Mouse (Mus musculus) bone marrow macrophage, adult 2 months (primary cell): ENCODE data around the gene Bach2.

Source experiments
- CTCF ChIP-seq: IDR thresholded peaks from 2 replicates; pipeline ENCODE4 v1.5.1; 2012; ENCODE audit warnings: low read depth, mild to moderate bottlenecking, low read length, moderate library complexity
- POLR2A ChIP-seq: IDR thresholded peaks from 2 replicates; pipeline ENCODE4 v1.6.1; 2012; ENCODE audit warnings: mild to moderate bottlenecking, low read depth, low read length, borderline replicate concordance

DNA sequence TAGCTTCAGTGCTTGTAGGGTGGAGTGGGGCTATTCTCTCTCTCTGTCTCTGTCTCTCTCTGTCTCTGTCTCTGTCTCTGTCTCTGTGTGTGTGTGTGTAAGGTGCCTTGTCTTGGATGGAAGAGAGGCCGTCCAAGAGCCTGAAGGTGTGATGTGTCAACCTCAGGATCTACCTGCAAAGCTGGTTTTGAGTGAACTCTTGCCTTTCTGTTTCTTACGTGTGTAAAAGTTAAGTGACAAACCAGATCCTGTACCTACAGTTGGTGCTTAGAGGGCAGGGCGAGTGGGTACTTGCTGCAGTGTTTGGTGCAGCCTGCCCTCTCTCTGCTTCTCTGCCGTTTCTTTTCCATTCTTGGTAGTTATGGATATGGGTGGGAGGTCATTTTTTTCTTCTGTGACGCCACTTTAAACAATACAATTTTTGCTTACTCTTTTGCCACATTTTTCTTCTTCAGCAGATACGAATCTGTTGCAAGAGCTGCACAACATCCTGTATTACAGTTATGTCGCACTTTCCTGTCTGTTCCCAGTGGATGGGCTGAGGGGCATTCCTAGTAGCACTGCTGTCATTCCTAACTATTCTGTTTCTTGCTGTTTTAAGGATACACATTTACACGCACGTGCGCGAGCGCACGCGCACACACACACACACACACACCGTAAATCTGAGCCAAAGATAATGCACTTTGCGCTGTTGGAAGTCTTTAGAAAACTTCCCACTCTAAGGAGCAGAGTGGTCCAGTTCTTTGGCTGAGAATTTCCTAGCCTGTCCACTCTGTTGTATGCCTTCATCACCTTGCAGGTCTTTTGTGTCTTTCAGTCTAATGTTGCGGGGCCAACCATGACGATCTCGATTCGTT lies 24.5 kb downstream of the Bach2 start:
- no peak for TF ChIP-seq CTCF
- TF ChIP-seq POLR2A, result no peak
